Mouse (Mus musculus) cortical plate, adult 2 months (tissue): ENCODE data around the gene Hoxc4.

Source experiments
- CTCF ChIP-seq: fragments of 200-500 bp; IDR thresholded peaks from 2 replicates; pipeline ENCODE4 v1.5.1; 2011; ENCODE audit warnings: mild to moderate bottlenecking, control low read depth, low read length; ENCODE audit not compliant: insufficient read depth; ENCODE audit errors: extremely low read depth
- POLR2A ChIP-seq: fragments of 200-500 bp; IDR thresholded peaks from 2 replicates; pipeline ENCODE4 v1.6.1; 2011; ENCODE audit warnings: mild to moderate bottlenecking, low read length, control low read depth; ENCODE audit not compliant: insufficient read depth; ENCODE audit errors: extremely low read depth

DNA sequence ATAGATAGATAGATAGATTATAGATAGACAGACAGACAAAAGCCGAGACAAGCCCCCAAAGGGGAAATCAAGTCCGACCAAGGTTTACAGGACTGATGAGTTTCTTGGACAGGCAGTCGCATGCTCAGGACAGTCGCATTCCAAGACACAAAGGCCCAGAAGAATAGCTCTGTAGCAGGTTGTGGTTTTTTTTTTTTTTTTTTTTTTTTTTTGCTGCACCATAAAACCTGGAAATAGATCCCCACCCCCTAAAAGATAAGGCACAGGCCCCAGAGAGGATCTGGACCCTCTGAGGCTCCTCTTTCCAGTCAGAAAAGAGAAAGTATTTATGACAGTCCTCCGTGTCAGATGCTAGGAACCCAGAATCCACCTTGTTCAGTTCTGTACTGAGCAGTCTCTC is 30.7 kb upstream of the Hoxc4 start:
- TF ChIP-seq POLR2A (no peak), CTCF (no peak)
